Mouse (Mus musculus) liver, embryonic 12.5 days (tissue): Measurements from ENCODE around the gene Gal3st2c. TPM values are rescaled to one million over a fixed set of nuclear protein-coding genes. Genes with fewer than 3 reads are reported as not detected.
A peak's percentile ranks its signal among the peaks of the same experiment; 100 is the strongest.
"Not testable (repeated sequence)": the region's sequence is repeated elsewhere in the genome, so short reads cannot be mapped to it uniquely, and the experiment has no call there.

Source experiments
- ATAC-seq: fragments of 200-750 bp; cut with Nextera tagmentation; 2 replicates; pipeline ENCODE4 v1.8.0; 2017; ENCODE audit warnings: moderate number of reproducible peaks, mild to moderate bottlenecking, moderate library complexity
- H3K27ac ChIP-seq: fragments of 300-500 bp; sonication (generic); 2 replicates; pipeline ENCODE4 v1.5.1; 2016; ENCODE audit warnings: mild to moderate bottlenecking
- H3K27me3 ChIP-seq: fragments of 300-500 bp; sonication (generic); replicated peaks from 2 replicates; pipeline ENCODE4 v1.6.1; 2016; ENCODE audit warnings: mild to moderate bottlenecking, moderate library complexity
- H3K36me3 ChIP-seq: fragments of 300-500 bp; sonication (generic); 2 replicates; pipeline ENCODE4 v1.6.1; 2016; ENCODE audit warnings: mild to moderate bottlenecking, moderate library complexity
- H3K4me1 ChIP-seq: fragments of 300-500 bp; sonication (generic); 2 replicates; pipeline ENCODE4 v1.6.1; 2016
- H3K4me2 ChIP-seq: fragments of 300-500 bp; sonication (generic); 2 replicates; pipeline ENCODE4 v1.6.1; 2016; ENCODE audit warnings: mild to moderate bottlenecking, moderate library complexity
- H3K4me3 ChIP-seq: fragments of 300-500 bp; sonication (generic); 2 replicates; pipeline ENCODE4 v1.5.1; 2016; ENCODE audit warnings: mild to moderate bottlenecking, moderate library complexity
- H3K9ac ChIP-seq: fragments of 300-500 bp; sonication (generic); 2 replicates; pipeline ENCODE4 v1.6.1; 2016; ENCODE audit warnings: mild to moderate bottlenecking, moderate library complexity
- H3K9me3 ChIP-seq: fragments of 300-500 bp; sonication (generic); replicated peaks from 2 replicates; pipeline ENCODE4 v1.6.1; 2016; ENCODE audit warnings: mild to moderate bottlenecking, moderate library complexity
- WGBS: fragments of 180-500 bp; shearing (Covaris S2); methylation state at CpG from one replicate; pipeline ENCODE4 v1.1.7; 2016; ENCODE audit not compliant: insufficient replicate concordance; 5-methylcytosine and 5-hydroxymethylcytosine counted together
- polyA plus RNA-seq: library from polyadenylated mRNA; unstranded; fragments of >200 nt; fragmentation: Nextera tagmentation; extraction: Ambion mirVana; gene quantifications from 2 replicates; pipeline ENCODE4 v1.2.1, GENCODE M21; 2016

The Gal3st2c gene
- polyA plus RNA-seq, 1 experiment from 2014 or later, result not detected

DNA sequence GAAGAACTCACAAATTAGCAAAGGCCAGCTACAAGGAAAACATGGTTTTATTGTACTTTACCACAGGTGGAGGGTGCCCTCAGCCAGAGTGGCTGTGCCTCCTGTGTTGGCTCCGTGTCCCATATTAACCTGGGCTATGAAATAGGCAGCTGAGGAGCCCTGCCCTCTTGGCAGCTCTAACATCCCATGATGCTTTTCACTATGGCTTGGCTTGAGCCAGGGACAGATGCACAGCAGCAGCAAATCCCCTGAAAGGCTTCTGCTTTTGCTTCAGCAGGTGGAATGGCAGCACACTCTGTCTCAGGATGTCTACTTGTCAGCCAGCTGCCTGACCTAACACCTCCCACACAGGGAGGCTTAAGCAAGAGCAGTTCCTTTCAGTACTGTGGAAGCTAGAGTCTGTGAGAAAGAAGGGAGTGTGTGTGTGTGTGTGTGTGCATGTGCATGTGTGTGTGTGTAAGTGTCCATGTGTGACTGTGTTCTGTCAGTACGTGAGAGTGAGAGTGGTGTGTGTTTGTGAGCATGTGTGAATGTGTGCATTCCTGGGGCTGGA lies 15.7 kb downstream of the Gal3st2c start:
- WGBS, result 64% methylated on average over 2 of the region's 2 CpGs

GRCm38 (mm10) chr1:94008826-94009225 lies 18.5 kb downstream of the Gal3st2c start:
- H3K4me3 ChIP-seq, H3K27me3 ChIP-seq, H3K27ac ChIP-seq, H3K36me3 ChIP-seq, H3K9ac ChIP-seq, H3K4me2 ChIP-seq, H3K4me1 ChIP-seq, H3K9me3 ChIP-seq, ATAC-seq: not testable (repeated sequence)
- 79% methylated on average over 16 of the region's 19 CpGs for WGBS

More for the DNA sequence above, 15.7 kb downstream of the Gal3st2c start:
- ATAC-seq, H3K27ac ChIP-seq, H3K9me3 ChIP-seq, H3K4me3 ChIP-seq, H3K4me2 ChIP-seq, H3K4me1 ChIP-seq, H3K9ac ChIP-seq, H3K27me3 ChIP-seq, H3K36me3 ChIP-seq: not testable (repeated sequence)

- Histone ChIP-seq H3K4me1 (no peaks in the 10 kb centered on the region), H3K4me2 (no peak overlapping the region), H3K4me3 (no peak overlapping the region), H3K9ac (no peak overlapping the region), H3K36me3 (no peaks in the 10 kb centered on the region), H3K27ac (no peak overlapping the region), H3K9me3 (no peaks in the 10 kb centered on the region), H3K27me3 (no peaks in the 10 kb centered on the region)
- no peak for ATAC-seq
- WGBS, result 35% methylated on average over 3 of the region's 3 CpGs
Measured at GRCm38 (mm10) chr1:94011643-94012042, 21.3 kb downstream of the Gal3st2c start.

- 69% methylated on average over 6 of the region's 6 CpGs for WGBS
- Histone ChIP-seq H3K27ac (no peak within 1 kb of the TSS), H3K4me1 (no peaks in the 10 kb centered on the region), H3K4me3 (no peak within 1 kb of the TSS), H3K36me3 (no peaks in the 10 kb centered on the region), H3K4me2 (no peak within 1 kb of the TSS), H3K9me3 (no peaks in the 10 kb centered on the region), H3K27me3 (no peaks in the 10 kb centered on the region), H3K9ac (no peak within 1 kb of the TSS)
- ATAC-seq, result no peak
Measured at GRCm38 (mm10) chr1:94020151-94020550, 29.8 kb downstream of the Gal3st2c start, which contains the start of gene Neu4. TSS of gene Neu4 (plus strand) at chr1:94020451.

GRCm38 (mm10) chr1:94027506-94028108 lies 37.3 kb downstream of the Gal3st2c start:
- Histone ChIP-seq H3K27ac (no peak overlapping the region), H3K9me3 (no peaks in the 10 kb centered on the region), H3K4me1 (no peaks in the 10 kb centered on the region), H3K9ac (no peak overlapping the region), H3K27me3 (no peaks in the 10 kb centered on the region), H3K4me2 (no peak overlapping the region), H3K4me3 (no peak overlapping the region), H3K36me3 (no peaks in the 10 kb centered on the region)
- ATAC-seq, result no peak
- WGBS, result 79% methylated on average over 12 of the region's 12 CpGs

DNA sequence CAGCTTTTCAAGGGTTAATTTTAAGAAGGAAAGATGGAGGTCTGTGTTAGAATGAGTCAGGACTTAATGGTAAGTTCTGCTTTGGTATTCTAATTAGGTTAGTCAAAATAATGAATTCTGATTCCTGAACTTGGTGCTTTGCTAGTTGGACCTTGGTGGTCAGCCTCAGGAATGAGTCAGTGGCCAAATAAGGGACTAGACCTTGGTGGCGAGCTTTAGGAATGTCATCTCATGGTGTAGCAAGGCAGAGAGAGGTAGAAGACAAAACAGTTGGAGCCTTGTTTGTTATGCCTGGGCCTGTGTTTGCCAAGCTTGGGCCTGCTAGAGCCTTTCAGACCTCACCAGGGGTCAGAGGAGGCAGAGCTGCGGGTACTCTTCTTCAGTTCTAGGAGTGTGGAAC lies 38.4 kb downstream of the Gal3st2c start:
- WGBS, result 78% methylated on average over 2 of the region's 2 CpGs
- no peak overlapping the region for H3K4me2 ChIP-seq

DNA sequence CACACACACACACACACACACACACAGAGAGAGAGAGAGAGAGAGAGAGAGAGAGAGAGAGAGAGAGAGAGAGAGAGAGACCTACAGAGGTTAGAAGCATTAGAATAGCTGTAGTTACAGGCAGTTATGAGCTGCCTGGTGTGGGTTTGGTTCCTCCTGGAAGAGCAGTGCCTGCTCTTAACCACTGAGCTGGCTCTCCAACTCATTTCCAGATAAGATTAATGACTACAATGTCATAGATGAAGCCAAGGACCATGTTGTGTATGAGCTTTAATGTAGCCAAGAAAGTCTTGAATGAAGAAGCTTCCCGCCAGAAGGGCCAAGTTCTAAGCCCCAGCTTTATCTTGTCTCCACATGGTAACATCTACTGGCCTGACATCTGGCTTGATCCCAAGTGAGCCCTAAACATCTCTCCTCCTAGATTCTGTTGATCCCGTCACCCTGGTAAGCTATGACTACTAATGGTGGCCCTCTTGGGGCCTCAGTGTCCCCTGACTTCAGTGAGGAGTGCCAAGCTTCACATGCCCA lies 42.8 kb downstream of the Gal3st2c start:
- no peak overlapping the region for H3K4me3 ChIP-seq
- no peak overlapping the region for H3K27ac ChIP-seq
- WGBS, result 69% methylated on average over 2 of the region's 2 CpGs
- H3K36me3 ChIP-seq, result no peaks in the 10 kb centered on the region
- H3K4me1 ChIP-seq, result peaks cover 8% of the 10 kb centered on the region; the same call in 1 of the 2 replicates
- H3K9ac ChIP-seq, result no peak overlapping the region
- no peaks in the 10 kb centered on the region for H3K9me3 ChIP-seq
- no peak for ATAC-seq
- no peak overlapping the region for H3K4me2 ChIP-seq
- no peaks in the 10 kb centered on the region for H3K27me3 ChIP-seq

More for the DNA sequence above, 38.4 kb downstream of the Gal3st2c start:
- Histone ChIP-seq H3K27me3 (no peaks in the 10 kb centered on the region), H3K4me3 (no peak overlapping the region), H3K4me1 (no peaks in the 10 kb centered on the region), H3K27ac (no peak overlapping the region), H3K9ac (no peak overlapping the region), H3K9me3 (no peaks in the 10 kb centered on the region), H3K36me3 (no peaks in the 10 kb centered on the region)
- ATAC-seq, result no peak

GRCm38 (mm10) chr1:94034984-94035743 lies 44.9 kb downstream of the Gal3st2c start:
- H3K9me3 ChIP-seq, result no peaks in the 10 kb centered on the region
- ATAC-seq, result peak; percentile 72
- H3K4me2 ChIP-seq, result peak overlapping the region; percentile 68
- H3K36me3 ChIP-seq, result no peaks in the 10 kb centered on the region
- H3K4me1 ChIP-seq, result peaks cover 8% of the 10 kb centered on the region; the same call in 1 of the 2 replicates
- H3K27me3 ChIP-seq, result no peaks in the 10 kb centered on the region
- H3K4me3 ChIP-seq, result peak overlapping the region; percentile 48
- peak overlapping the region; percentile 25; the same call in 1 of the 2 replicates for H3K27ac ChIP-seq
- 1% methylated on average over 25 of the region's 25 CpGs for WGBS
- H3K9ac ChIP-seq, result no peak overlapping the region

DNA sequence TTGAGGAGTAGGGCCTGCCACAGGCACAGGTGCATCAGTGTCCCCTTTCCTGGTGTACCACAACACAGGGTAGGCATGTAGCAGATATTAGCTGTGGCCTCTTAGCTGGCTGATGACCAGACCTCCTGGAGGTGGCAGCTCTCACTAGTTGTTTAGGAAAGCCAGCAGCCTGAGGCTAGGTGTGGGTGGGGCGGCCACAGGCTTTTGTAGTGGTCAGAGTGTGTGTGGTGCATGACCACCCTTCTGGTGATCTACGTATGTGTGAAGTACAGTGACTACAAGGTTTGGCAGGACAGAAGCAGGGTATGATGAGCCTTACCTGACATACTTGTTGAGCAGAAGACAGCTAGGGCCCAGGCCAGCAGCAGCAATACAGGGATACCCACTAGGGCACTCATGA lies 50.1 kb downstream of the Gal3st2c start:
- whole genome bisulfite sequencing, result 63% methylated on average over 2 of the region's 2 CpGs
- H3K9me3 ChIP-seq, result no peaks in the 10 kb centered on the region
- ATAC-seq, result no peak
- no peak overlapping the region for H3K9ac ChIP-seq
- no peaks in the 10 kb centered on the region for H3K36me3 ChIP-seq
- H3K4me2 ChIP-seq, result no peak overlapping the region
- no peaks in the 10 kb centered on the region for H3K27me3 ChIP-seq
- no peak overlapping the region for H3K4me3 ChIP-seq
- H3K4me1 ChIP-seq, result peaks cover 4% of the 10 kb centered on the region; the same call in 1 of the 2 replicates
- H3K27ac ChIP-seq, result no peak overlapping the region

DNA sequence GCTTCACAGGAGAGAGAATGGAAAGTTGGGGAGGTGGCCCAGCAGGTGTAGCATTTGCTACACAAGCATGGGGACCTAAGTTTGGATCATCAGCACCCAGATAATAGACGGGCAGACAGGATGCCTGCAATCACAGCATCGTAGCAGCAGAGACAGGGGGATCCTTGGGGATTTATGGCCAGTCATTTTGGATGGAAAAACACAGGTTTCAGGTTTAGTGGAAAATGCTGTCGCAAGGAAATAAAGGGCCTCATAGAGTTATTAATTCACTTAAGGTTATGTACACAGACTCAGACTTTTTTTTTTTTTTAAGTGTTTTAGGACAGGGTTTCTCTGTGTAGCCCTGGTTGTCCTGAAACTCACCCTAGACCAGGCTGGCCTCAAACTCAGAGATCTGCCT lies 55.2 kb downstream of the Gal3st2c start:
- Histone ChIP-seq H3K9ac (no peak overlapping the region), H3K36me3 (no peaks in the 10 kb centered on the region), H3K4me2 (no peak overlapping the region), H3K4me3 (no peak overlapping the region), H3K9me3 (no peaks in the 10 kb centered on the region), H3K4me1 (no peaks in the 10 kb centered on the region), H3K27me3 (no peaks in the 10 kb centered on the region), H3K27ac (no peak overlapping the region)
- no peak for ATAC-seq
- WGBS, result 65% methylated on average over 3 of the region's 3 CpGs

DNA sequence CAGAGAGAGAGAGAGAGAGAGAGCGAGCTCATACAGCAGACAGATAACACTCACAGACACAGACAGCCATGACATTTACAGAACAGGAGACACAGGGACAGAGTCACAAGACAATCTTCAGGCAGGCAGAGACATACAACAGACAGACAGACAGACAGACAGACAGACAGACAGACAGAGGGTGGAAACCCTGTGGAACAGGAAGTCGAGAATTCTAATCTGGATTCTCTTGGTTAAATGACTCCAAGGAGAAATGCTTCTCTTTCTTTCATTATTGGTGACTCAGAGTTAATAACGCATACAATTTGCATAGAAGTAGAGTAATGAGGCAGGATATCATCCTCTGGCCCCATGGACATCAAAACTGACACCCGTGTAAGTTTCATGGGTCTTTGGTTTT lies 56.2 kb downstream of the Gal3st2c start:
- no peak for ATAC-seq
- Histone ChIP-seq H3K36me3 (no peaks in the 10 kb centered on the region), H3K4me3 (no peak overlapping the region), H3K9me3 (no peaks in the 10 kb centered on the region), H3K4me2 (no peak overlapping the region), H3K9ac (no peak overlapping the region), H3K4me1 (no peaks in the 10 kb centered on the region), H3K27me3 (no peaks in the 10 kb centered on the region), H3K27ac (no peak overlapping the region)
- WGBS, result 53% methylated on average over 4 of the region's 4 CpGs

- no peak overlapping the region for H3K27ac ChIP-seq
- no peaks in the 10 kb centered on the region for H3K4me1 ChIP-seq
- ATAC-seq, result no peak
- H3K9ac ChIP-seq, result no peak overlapping the region
- no peaks in the 10 kb centered on the region for H3K27me3 ChIP-seq
- H3K4me2 ChIP-seq, result no peak overlapping the region
- 54% methylated on average over 5 of the region's 5 CpGs for WGBS
- H3K36me3 ChIP-seq, result no peaks in the 10 kb centered on the region
- H3K4me3 ChIP-seq, result no peak overlapping the region
- H3K9me3 ChIP-seq, result no peaks in the 10 kb centered on the region
Measured at GRCm38 (mm10) chr1:94051104-94051503, 60.8 kb downstream of the Gal3st2c start.
